Mouse (Mus musculus): ENCODE results near the gene Aox4.

GRCm38 (mm10) chr1:58315532-58315931 lies 105.3 kb downstream of the Aox4 start:
- TF ChIP-seq POLR2A (IDR thresholded peaks at IDR 0.05; ENCODE audit: borderline replicate concordance, low read depth, low read length) (no peak), CTCF (IDR thresholded peaks at IDR 0.05; ENCODE audit: low read depth, low read length) (no peak)
